18 mouse cellular contexts compared by ENCODE assay signal in the genomic region with DNA sequence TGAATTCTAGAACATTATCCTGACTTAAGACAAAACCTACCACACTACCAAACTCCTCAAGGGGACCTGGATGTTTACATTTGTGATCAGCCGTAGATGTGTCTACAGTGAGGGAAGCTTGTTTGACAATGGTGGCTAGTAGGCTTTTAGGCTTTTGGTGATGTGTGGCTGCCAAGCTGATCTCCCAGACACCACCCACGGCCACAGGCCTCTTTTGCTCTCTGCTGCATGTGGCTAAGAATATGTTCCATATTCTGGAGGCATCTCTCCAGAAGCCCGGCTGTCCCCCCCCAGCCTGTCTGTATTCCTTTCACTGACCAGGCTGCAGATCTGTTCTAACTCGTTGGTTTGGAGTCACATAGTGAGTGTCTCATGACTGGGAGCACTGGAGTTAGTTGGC.
"Had no signal": no experiment of that assay in that cellular context is flagged by ENCODE, and none has a peak within 500 bp of the region (broad histone marks: within the 10 kb centered on the region; RNA-seq: fewer than 3 reads in every experiment).

No protein-coding gene starts in this region.

- H3K4me1 ChIP-seq: midbrain, embryonic 12.5 days; neural tube, embryonic 13.5 days; neural tube, embryonic 15.5 days had no signal

- H3K9ac ChIP-seq: lung, embryonic 14.5 days; midbrain, embryonic 12.5 days; neural tube, embryonic 13.5 days; neural tube, embryonic 15.5 days had no signal

- H3K27me3 ChIP-seq: midbrain, embryonic 12.5 days; neural tube, embryonic 13.5 days; neural tube, embryonic 15.5 days had no signal

- H3K9me3 ChIP-seq: midbrain, embryonic 10.5 days; midbrain, embryonic 12.5 days; neural tube, embryonic 13.5 days; neural tube, embryonic 15.5 days had no signal

- H3K4me2 ChIP-seq: lung, embryonic 14.5 days; midbrain, embryonic 12.5 days; neural tube, embryonic 13.5 days; neural tube, embryonic 15.5 days had no signal

- H3K4me3 ChIP-seq: midbrain, embryonic 10.5 days; midbrain, embryonic 12.5 days; myocyte; neural tube, embryonic 13.5 days; neural tube, embryonic 15.5 days had no signal

- DNase-seq: lung, adult 18-20 months; lung, embryonic 14.5 days; lung, postnatal 10 days; midbrain, embryonic 14.5 days; retina, postnatal 1 day; right cerebral cortex, adult 18-20 months; right cerebral cortex, postnatal 25 days; right cerebral cortex, postnatal 4 days; spleen, adult 18-20 months; thymus, adult 18-20 months; thymus, postnatal 14 days; thymus, postnatal 4 days had no signal

- H3K27ac ChIP-seq: midbrain, embryonic 12.5 days; neural tube, embryonic 13.5 days; neural tube, embryonic 15.5 days had no signal

- ATAC-seq: midbrain, embryonic 16.5 days had no signal
